Comparison of ENCODE assay signal across 7 mouse cellular contexts in the genomic region with DNA sequence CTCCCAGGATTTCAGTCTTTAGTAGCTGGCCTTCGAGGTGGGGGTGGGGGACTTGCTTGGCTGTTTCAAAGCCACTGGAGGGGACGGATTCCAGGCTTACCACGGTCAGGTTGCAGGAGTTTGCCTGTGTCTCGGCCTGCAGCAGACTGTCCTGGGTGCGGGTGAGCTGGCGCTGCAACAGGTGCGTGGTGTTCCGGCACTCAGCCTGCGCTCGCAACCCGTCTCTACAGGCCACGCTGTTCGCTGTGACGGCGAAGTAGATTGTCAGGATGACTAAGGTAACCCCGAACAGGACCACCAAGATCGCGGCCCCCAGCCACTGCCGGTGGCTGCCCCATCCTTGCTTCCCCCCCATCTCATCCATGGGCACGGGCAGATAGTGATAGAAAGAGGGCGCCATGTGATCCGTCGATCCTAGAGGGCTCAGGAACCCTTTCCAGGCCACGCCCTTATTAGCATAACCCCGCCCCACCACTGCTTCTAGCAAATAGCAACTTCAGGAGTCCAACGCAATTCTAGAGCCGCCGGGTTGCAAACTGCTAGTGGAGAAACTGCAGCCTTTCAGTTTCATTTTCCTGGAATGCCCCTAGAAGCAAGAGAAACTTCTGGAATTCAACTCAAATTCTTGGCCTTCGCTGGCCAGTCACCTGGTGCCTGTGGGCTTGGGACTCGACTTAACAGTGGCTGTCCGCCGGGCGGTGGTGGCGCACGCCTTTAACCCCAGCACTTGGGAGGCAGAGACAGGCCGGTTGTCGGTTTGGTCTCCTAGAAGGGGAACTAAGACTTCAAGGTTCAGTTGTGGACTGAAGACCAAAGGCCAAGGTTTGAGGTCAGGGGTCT. TPM values are rescaled to one million over a fixed set of nuclear protein-coding genes. Genes with fewer than 3 reads are reported as not detected.
DNase-seq lines count a peak whose midpoint lies in the region; ATAC-seq and TF ChIP-seq lines count a peak whose summit lies in the region.

A gene (minus strand): TSS at position 429 of the 840 bp plus-strand sequence.

- intact Hi-C loops in gastrocnemius, postnatal 14 days (cut with DNase I; ENCODE audit: low total_unique reads) = no loop called here

- H3K9me3 ChIP-seq in midbrain, postnatal 0 days (ENCODE audit: low read length) = no peaks in the 10 kb centered on the region

- no peaks in the 10 kb centered on the region for H3K4me1 ChIP-seq in cortical plate, adult 2 months (ENCODE audit: control insufficient read depth, insufficient read depth, low read length)
- H3K4me1 ChIP-seq in midbrain, postnatal 0 days (ENCODE audit: insufficient read depth, low read length) = 0 out of 2 replicates have a peak, but pooled peaks cover 3% of the 10 kb centered on the region

- no peak for TF ChIP-seq CTCF in cortical plate, adult 2 months (IDR thresholded peaks at IDR 0.05; ENCODE audit: extremely low read depth, insufficient read depth, low read length)
- TF ChIP-seq CTCF in midbrain, postnatal 0 days (IDR thresholded peaks at IDR 0.05) = no peak

- H3K4me2 ChIP-seq in midbrain, postnatal 0 days (ENCODE audit: low read depth, low read length, poor library complexity, severe bottlenecking) = peak within 1 kb of the TSS; percentile 39

- H3K36me3 ChIP-seq in midbrain, postnatal 0 days (ENCODE audit: insufficient read depth, low read length) = no peaks in the 10 kb centered on the region

- H3K4me3 ChIP-seq in cortical plate, adult 2 months (ENCODE audit: insufficient read depth, low read length) = peak within 1 kb of the TSS; percentile 26
- H3K4me3 ChIP-seq in midbrain, postnatal 0 days (ENCODE audit: low read depth, low read length) = peak within 1 kb of the TSS; percentile 30

- H3K27ac ChIP-seq in cortical plate, adult 2 months (ENCODE audit: insufficient read depth, low read length) = no peak within 1 kb of the TSS
- H3K27ac ChIP-seq in midbrain, postnatal 0 days (ENCODE audit: low read depth, low read length) = no peak within 1 kb of the TSS

- H3K27me3 ChIP-seq in midbrain, postnatal 0 days (ENCODE audit: insufficient read depth, low read length) = 0 out of 2 replicates have a peak, but pooled peaks cover 5% of the 10 kb centered on the region

- no peak for ATAC-seq in midbrain, postnatal 0 days (ENCODE audit: low FRiP score)

- H3K9ac ChIP-seq in midbrain, postnatal 0 days (replicated peaks; ENCODE audit: low read length, poor library complexity, severe bottlenecking) = 0 out of 2 replicates have a peak within 1 kb of the TSS, but pooled peaks have one; percentile 42

- peak; percentile 83 for DNase-seq in T-cell, adult 2 months (ENCODE audit: low spot score)
- DNase-seq in gastrocnemius, postnatal 14 days = peak; percentile 85
- peak; percentile 99 for DNase-seq in induced T-regulatory cell, adult 2 months (ENCODE audit: low read depth)
- peak; percentile 95 for DNase-seq in liver
- DNase-seq in midbrain, postnatal 0 days (ENCODE audit: low spot score) = peak; percentile 55
- DNase-seq in spleen, postnatal 36 days (ENCODE audit: low spot score in 2 of 2) = peak; percentile 88 to 93

- WGBS in midbrain, postnatal 0 days = 3% methylated on average over 37 of the region's 37 CpGs

- TF ChIP-seq POLR2A in cortical plate, adult 2 months (IDR thresholded peaks at IDR 0.05; ENCODE audit: extremely low read depth, insufficient read depth, low read length) = no peak

RNA-seq across cellular contexts. Expression of the gene that starts here (rescaled TPM):
- 20.0 and 20.5 TPM in 2 replicates for polyA plus RNA-seq in cortical plate, adult 2 months (2012; rRNA removed)
- total RNA-seq in gastrocnemius, postnatal 14 days (2021) = 1 to 10 TPM; 8.6 to 9.3 TPM
- total RNA-seq in midbrain, postnatal 0 days (2014; rRNA removed) = 12.6 and 15.3 TPM in 2 replicates
- 15.3 and 17.6 TPM in 2 replicates for polyA plus RNA-seq in midbrain, postnatal 0 days (2015; fragmentation: Nextera tagmentation; extraction: Ambion mirVana)
